13 mouse cellular contexts compared by ENCODE assay signal in the genomic region with DNA sequence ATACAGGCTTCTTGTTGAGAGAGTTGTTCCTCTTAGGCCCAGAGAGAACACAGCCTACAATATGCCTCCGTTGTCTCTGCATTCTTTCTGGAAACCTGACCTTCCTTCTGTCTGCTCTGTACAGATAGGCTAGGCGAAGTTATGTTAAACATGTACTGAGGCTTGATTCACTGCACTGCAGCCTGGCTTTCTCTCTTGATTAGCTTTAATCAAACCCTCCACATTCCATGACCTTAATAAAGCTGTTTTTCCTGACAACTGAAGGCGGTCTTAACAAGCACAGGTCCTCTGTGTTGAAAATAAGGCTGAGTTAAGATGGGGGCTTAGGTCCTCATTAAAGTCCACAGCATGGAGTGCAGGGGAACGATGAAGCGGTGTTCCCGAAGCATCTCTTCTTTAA. TPM values are rescaled to one million over a fixed set of nuclear protein-coding genes. Genes with fewer than 3 reads are reported as not detected.
DNase-seq lines count a peak whose midpoint lies in the region; ATAC-seq lines count a peak whose summit lies in the region.
"Had no signal": no experiment of that assay in that cellular context is flagged by ENCODE, and none has a peak within 500 bp of the region (broad histone marks: within the 10 kb centered on the region; RNA-seq: fewer than 3 reads in every experiment).

No protein-coding gene starts in this region.

- no peak overlapping the region for H3K4me3 ChIP-seq in heart, embryonic 14.5 days (ENCODE audit: control insufficient read depth in 1 of 2, insufficient read depth in 1 of 2, low read depth in 1 of 2, low read length in 2 of 2)
- no peak overlapping the region for H3K4me3 ChIP-seq in midbrain, embryonic 16.5 days (ENCODE audit: low read depth, low read length)
- H3K4me3 ChIP-seq in midbrain, embryonic 10.5 days = no peak overlapping the region
- H3K4me3 ChIP-seq in forebrain, embryonic 15.5 days = no peak overlapping the region

- no peaks in the 10 kb centered on the region for H3K9me3 ChIP-seq in heart, embryonic 14.5 days (ENCODE audit: control insufficient read depth, low read length)
- H3K9me3 ChIP-seq in midbrain, embryonic 16.5 days (replicated peaks; ENCODE audit: control insufficient read depth, low read length, poor library complexity, severe bottlenecking) = no peaks in the 10 kb centered on the region
- no peaks in the 10 kb centered on the region; the same call in 1 of the 2 replicates for H3K9me3 ChIP-seq in midbrain, embryonic 10.5 days (replicated peaks)
- H3K9me3 ChIP-seq in forebrain, embryonic 15.5 days = no peaks in the 10 kb centered on the region

- DNase-seq in heart, adult 8-10 months (ENCODE audit: low spot score) = no peak
- no peak for DNase-seq in midbrain, embryonic 10.5 days (ENCODE audit: low spot score)
- DNase-seq in retina, postnatal 1 day = peak; percentile 63
- DNase-seq: adrenal gland, postnatal 14 days; cerebellum, adult 18-20 months; embryo, embryonic 11 days; kidney, adult 2 months; lung, postnatal 10 days had no signal

- peaks cover 26 to 76% of the 10 kb centered on the region in 2 experiments for H3K4me1 ChIP-seq in heart, embryonic 14.5 days (ENCODE audit: control insufficient read depth in 2 of 2, insufficient read depth in 2 of 2, low read length in 2 of 2)
- peaks cover 13% of the 10 kb centered on the region for H3K4me1 ChIP-seq in midbrain, embryonic 16.5 days (ENCODE audit: control insufficient read depth, insufficient read depth, low read length)
- H3K4me1 ChIP-seq in midbrain, embryonic 10.5 days = peaks cover 46% of the 10 kb centered on the region
- H3K4me1 ChIP-seq in forebrain, embryonic 15.5 days = peaks cover 73% of the 10 kb centered on the region

- peak; percentile 44; the same call in 1 of the 2 replicates for ATAC-seq in heart, embryonic 14.5 days (ENCODE audit: insufficient number of reproducible peaks, insufficient read depth, low FRiP score, low read depth)
- no peak for ATAC-seq in midbrain, embryonic 16.5 days
- no peak for ATAC-seq in forebrain, embryonic 15.5 days (replicated peaks)
- no peak for ATAC-seq in activated CD4-positive, CD25-positive, alpha-beta regulatory T cell, adult 4 months

- H3K4me2 ChIP-seq in heart, embryonic 14.5 days (ENCODE audit: low read length) = peak overlapping the region; percentile 23
- H3K4me2 ChIP-seq in midbrain, embryonic 16.5 days (ENCODE audit: low read length) = no peak overlapping the region
- H3K4me2 ChIP-seq in forebrain, embryonic 15.5 days (replicated peaks) = no peak overlapping the region

- H3K36me3 ChIP-seq in heart, embryonic 14.5 days (ENCODE audit: control insufficient read depth, insufficient read depth, low read length) = no peaks in the 10 kb centered on the region
- no peaks in the 10 kb centered on the region for H3K36me3 ChIP-seq in midbrain, embryonic 16.5 days (ENCODE audit: control insufficient read depth, insufficient read depth, low read length)
- no peaks in the 10 kb centered on the region for H3K36me3 ChIP-seq in midbrain, embryonic 10.5 days
- H3K36me3 ChIP-seq in forebrain, embryonic 15.5 days = no peaks in the 10 kb centered on the region

- H3K9ac ChIP-seq in heart, embryonic 14.5 days (ENCODE audit: low read length) = no peak overlapping the region
- H3K9ac ChIP-seq in midbrain, embryonic 16.5 days (ENCODE audit: low read depth, low read length) = 0 out of 2 replicates have a peak overlapping the region, but pooled peaks have one; percentile 3
- H3K9ac ChIP-seq in forebrain, embryonic 15.5 days (replicated peaks) = no peak overlapping the region

- no peaks in the 10 kb centered on the region for H3K27me3 ChIP-seq in heart, embryonic 14.5 days (ENCODE audit: control insufficient read depth, insufficient read depth, low read length)
- no peaks in the 10 kb centered on the region; the same call in 1 of the 2 replicates for H3K27me3 ChIP-seq in midbrain, embryonic 16.5 days (ENCODE audit: control insufficient read depth, insufficient read depth, low read depth, low read length)
- peaks cover 80% of the 10 kb centered on the region for H3K27me3 ChIP-seq in midbrain, embryonic 10.5 days (ENCODE audit: low read depth, poor library complexity, severe bottlenecking)
- no peaks in the 10 kb centered on the region for H3K27me3 ChIP-seq in forebrain, embryonic 15.5 days
- H3K27me3 ChIP-seq: CH12.LX had no signal

- peak overlapping the region; percentile 86 to 91 for H3K27ac ChIP-seq in heart, embryonic 14.5 days (replicated peaks in 1 of 2; ENCODE audit: control insufficient read depth in 1 of 2, insufficient read depth in 1 of 2, low read depth in 2 of 2, low read length in 2 of 2)
- H3K27ac ChIP-seq in midbrain, embryonic 16.5 days (ENCODE audit: low read length) = no peak overlapping the region
- H3K27ac ChIP-seq in midbrain, embryonic 10.5 days (replicated peaks) = no peak overlapping the region
- peak overlapping the region; percentile 28 for H3K27ac ChIP-seq in forebrain, embryonic 15.5 days (replicated peaks)

- 41% methylated on average over 6 of the region's 6 CpGs for WGBS in heart, embryonic 14.5 days
- WGBS in midbrain, embryonic 16.5 days = 42% methylated on average over 6 of the region's 6 CpGs
- WGBS in midbrain, embryonic 10.5 days = 60% methylated on average over 6 of the region's 6 CpGs
- 22% methylated on average over 6 of the region's 6 CpGs for WGBS in forebrain, embryonic 15.5 days

RNA-seq across cellular contexts. Expression of a gene that starts 49.2 kb away (rescaled TPM):
- 0.57 and 0.59 TPM in 2 replicates for polyA plus RNA-seq in heart, embryonic 14.5 days (2014; fragmentation: Nextera tagmentation; extraction: Ambion mirVana)
- total RNA-seq in heart, adult 8-10 months (2022) = under 1 TPM in 2 of 4 experiments, not detected in 2; 0.23 to 0.41 TPM
- polyA plus RNA-seq in midbrain, embryonic 16.5 days (2015; fragmentation: Nextera tagmentation; extraction: Ambion mirVana) = 11.6 and 12.1 TPM in 2 replicates
- polyA plus RNA-seq in midbrain, embryonic 10.5 days (2016; fragmentation: Nextera tagmentation; extraction: Ambion mirVana) = 2.7 and 3.9 TPM in 2 replicates
- 39.8 and 45.7 TPM in 2 replicates for polyA plus RNA-seq in forebrain, embryonic 15.5 days (2015; fragmentation: Nextera tagmentation; extraction: Ambion mirVana)
- not detected for polyA plus RNA-seq in activated CD4-positive, CD25-positive, alpha-beta regulatory T cell, adult 4 months (2017; shearing (Covaris generic))
- total RNA-seq: adrenal gland, postnatal 14 days; CH12.LX had no signal

RNA-seq across cellular contexts. Expression of a gene that starts 54.6 kb away (rescaled TPM):
- 50.9 and 54.3 TPM in 2 replicates for polyA plus RNA-seq in heart, embryonic 14.5 days (2014; fragmentation: Nextera tagmentation; extraction: Ambion mirVana)
- total RNA-seq in heart, adult 8-10 months (2022) = 100 to 1,000 TPM; 109 to 137 (median 121) TPM
- polyA plus RNA-seq in midbrain, embryonic 16.5 days (2015; fragmentation: Nextera tagmentation; extraction: Ambion mirVana) = 25.8 and 26.6 TPM in 2 replicates
- polyA plus RNA-seq in midbrain, embryonic 10.5 days (2016; fragmentation: Nextera tagmentation; extraction: Ambion mirVana) = 5.9 and 13.3 TPM in 2 replicates
- polyA plus RNA-seq in forebrain, embryonic 15.5 days (2015; fragmentation: Nextera tagmentation; extraction: Ambion mirVana) = 98.3 and 101 TPM in 2 replicates
- 10 to 100 TPM in 1 of 2 experiments, 1 to 10 TPM in 1; 7.3 to 12.6 TPM for polyA plus RNA-seq in activated CD4-positive, CD25-positive, alpha-beta regulatory T cell, adult 4 months (2017; shearing (Covaris generic))
- total RNA-seq: CH12.LX had no signal

Comparison
In these comparisons a context has a peak if more than half of its experiments do, and no peak if none do; other contexts are left out.
1. H3K27ac ChIP-seq: peak in heart, embryonic 14.5 days (2 of 2) and forebrain, embryonic 15.5 days (single experiment); none in midbrain, embryonic 16.5 days (single experiment) and midbrain, embryonic 10.5 days (single experiment).